Mouse (Mus musculus) small intestine, adult 2 months (tissue): Measurements from ENCODE around the gene Cd69.

Experiments used
- CTCF ChIP-seq: fragments of 200-500 bp; IDR thresholded peaks from 2 replicates; pipeline ENCODE4 v1.5.1; 2012; ENCODE audit warnings: low read depth, mild to moderate bottlenecking, control low read depth, inconsistent platforms, low read length, moderate library complexity, mixed read lengths; ENCODE audit not compliant: insufficient replicate concordance, insufficient read length; ENCODE audit errors: extremely low read depth
- POLR2A ChIP-seq: fragments of 200-500 bp; IDR thresholded peaks from 2 replicates; pipeline ENCODE4 v1.6.1; 2012; ENCODE audit warnings: low read depth, mild to moderate bottlenecking, control low read depth, inconsistent platforms, low read length, moderate library complexity

GRCm38 (mm10) chr6:129241907-129242306 is 33.3 kb downstream of the Cd69 start:
- TF ChIP-seq CTCF (no peak), POLR2A (no peak)
